Mouse (Mus musculus): ENCODE measurements at regions not wholly inside any gene's neighbourhood (a gene's known extent, or its start where the extent isn't known, plus 50 kb on each side); places are given as distances from the start of the nearest gene placed in this dataset.
A peak's percentile ranks its signal among the peaks of the same experiment; 100 is the strongest.

DNA sequence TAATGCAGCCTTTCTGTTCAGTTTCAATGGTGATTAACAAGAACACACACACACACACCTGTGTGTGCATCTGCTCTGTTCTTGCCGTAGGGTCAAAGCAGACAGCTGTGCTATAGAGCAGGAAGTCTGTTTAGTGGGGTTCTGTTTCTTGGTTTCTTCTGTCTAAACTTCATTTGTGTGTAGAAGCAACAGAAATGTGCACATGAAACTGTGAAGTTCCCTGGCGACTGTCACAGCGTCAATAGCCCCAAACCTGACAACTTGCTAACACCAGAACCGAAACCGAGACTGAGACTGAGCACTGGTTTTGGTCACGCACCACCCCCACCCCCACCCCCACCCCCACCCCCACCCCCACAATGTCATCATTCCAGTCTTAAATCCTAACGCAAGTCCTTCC lies 176.4 kb downstream of the Irs2 start:
- WGBS (ENCODE audit: missing documents) = 52% methylated on average over 6 of the region's 7 CpGs
- H3K4me3 ChIP-seq (ENCODE audit: inconsistent target) = no peak overlapping the region
- no peaks in the 10 kb centered on the region for H3K79me2 ChIP-seq (ENCODE audit: inconsistent target)
- H3K27ac ChIP-seq = peak overlapping the region; percentile 14; the same call in 1 of the 2 replicates
- H3K36me3 ChIP-seq (ENCODE audit: inconsistent target) = no peaks in the 10 kb centered on the region

DNA sequence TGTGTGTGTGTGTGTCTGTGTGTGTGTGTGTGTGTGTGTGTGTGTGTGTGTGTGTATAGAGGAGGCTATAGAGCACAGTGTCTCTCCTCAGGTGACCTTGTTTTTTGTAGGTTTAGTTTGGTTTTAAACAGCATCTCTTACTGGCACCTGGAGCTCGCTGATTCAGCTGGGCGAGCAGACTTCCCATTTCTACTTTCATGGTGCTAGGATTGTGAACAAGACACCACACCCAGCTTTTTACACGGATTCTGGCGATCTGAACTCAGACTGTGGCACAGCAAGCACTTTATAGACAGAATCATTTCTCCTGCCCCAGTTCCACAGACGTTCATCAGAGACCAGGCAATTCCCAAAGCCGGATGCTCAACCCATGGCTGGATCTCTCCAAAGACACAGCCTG lies 177.0 kb downstream of the Irs2 start:
- Histone ChIP-seq H3K36me3 (ENCODE audit: inconsistent target) (no peaks in the 10 kb centered on the region), H3K79me2 (ENCODE audit: inconsistent target) (no peaks in the 10 kb centered on the region), H3K4me3 (ENCODE audit: inconsistent target) (no peak overlapping the region), H3K27ac (peak overlapping the region; percentile 14; the same call in 1 of the 2 replicates)
- 49% methylated on average over 6 of the region's 6 CpGs for WGBS (ENCODE audit: missing documents)

DNA sequence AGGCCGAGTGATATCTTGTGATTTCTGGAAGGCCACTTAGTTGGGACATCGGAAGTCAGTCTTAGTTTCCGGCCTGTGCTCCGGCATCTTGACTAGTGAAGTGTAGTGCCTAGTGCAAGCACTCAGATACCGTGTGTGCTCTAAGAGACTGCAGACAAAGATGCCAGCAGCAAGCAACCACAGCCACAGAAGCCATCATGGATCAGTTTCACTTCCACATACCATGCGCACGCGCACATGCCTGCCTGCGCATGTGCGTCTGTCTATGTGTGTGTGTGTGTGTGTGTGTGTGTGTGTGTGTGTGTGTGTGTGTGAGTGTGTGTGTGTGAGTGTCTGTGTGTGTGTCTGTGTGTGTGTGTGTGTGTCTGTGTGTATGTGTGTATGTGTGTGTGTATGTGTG lies 177.4 kb downstream of the Irs2 start:
- 43% methylated on average over 10 of the region's 10 CpGs for WGBS (ENCODE audit: missing documents)
- no peak overlapping the region for H3K27ac ChIP-seq

DNA sequence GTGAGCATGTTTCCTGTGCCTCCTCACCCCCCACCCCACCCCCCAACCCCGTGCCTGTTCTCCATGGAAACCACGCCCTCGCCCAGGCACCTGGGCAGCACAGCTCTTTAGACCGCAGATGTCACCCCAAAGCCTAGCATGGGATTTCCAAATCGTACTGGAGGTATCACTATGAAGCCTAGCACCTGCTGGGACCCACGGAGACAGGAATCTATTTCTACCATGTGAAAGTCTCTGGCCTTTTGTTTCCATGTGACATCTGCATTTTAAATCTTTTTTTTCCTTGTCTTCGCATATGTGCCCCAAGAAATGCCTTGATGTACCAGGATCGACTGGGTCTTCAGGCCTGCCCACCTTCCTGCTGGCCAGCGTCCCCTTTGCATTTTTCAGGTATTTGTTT lies 179.7 kb downstream of the Irs2 start:
- Histone ChIP-seq H3K79me2 (ENCODE audit: inconsistent target) (no peaks in the 10 kb centered on the region), H3K27ac (no peak overlapping the region), H3K36me3 (ENCODE audit: inconsistent target) (no peaks in the 10 kb centered on the region), H3K4me3 (ENCODE audit: inconsistent target) (no peak overlapping the region)
- 60% methylated on average over 8 of the region's 9 CpGs for WGBS (ENCODE audit: missing documents)

More for the DNA sequence above, 177.4 kb downstream of the Irs2 start:
- Histone ChIP-seq H3K4me3 (ENCODE audit: inconsistent target) (no peak overlapping the region), H3K79me2 (ENCODE audit: inconsistent target) (no peaks in the 10 kb centered on the region), H3K36me3 (ENCODE audit: inconsistent target) (no peaks in the 10 kb centered on the region)

DNA sequence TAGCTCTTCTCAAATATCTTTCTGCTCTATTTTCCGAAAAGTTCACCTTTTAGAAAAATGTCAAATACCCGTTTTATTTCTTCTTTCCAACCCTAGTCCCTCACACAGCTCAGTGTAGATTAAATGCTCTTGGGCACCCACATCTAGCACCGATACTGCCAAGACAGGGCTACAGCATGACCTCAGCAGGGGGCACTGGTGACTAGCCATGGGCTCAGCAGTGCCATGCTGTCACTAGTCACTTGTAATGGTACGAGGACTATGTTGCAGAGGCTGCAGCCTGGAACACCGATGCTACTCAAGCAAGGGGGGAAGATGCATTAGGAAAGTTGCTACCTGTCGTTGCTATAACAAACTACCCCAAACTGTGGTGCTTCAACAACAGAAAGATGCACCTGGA lies 180.7 kb downstream of the Irs2 start:
- WGBS (ENCODE audit: missing documents) = 82% methylated on average over 6 of the region's 6 CpGs
- Histone ChIP-seq H3K36me3 (ENCODE audit: inconsistent target) (no peaks in the 10 kb centered on the region), H3K4me3 (ENCODE audit: inconsistent target) (no peak overlapping the region), H3K79me2 (ENCODE audit: inconsistent target) (no peaks in the 10 kb centered on the region), H3K27ac (no peak overlapping the region)

DNA sequence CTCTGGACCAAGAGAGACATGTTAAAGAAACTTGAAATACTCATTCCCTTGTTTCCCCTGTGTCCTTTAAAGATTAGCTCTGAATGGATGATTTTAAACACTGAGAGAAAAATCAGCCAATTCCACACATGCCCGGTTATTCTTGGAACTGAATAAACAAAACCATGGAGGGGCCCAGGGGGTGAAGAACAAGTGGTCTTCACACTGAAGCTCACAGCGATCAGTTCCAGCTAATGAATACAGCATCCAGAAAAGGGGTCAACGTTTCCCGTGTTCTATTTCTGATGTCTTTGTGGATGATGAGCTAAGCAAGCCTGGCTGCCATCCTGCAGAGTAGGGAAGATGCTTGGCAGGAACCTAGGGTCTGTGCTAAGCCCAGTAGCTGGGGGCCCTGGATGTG lies 182.3 kb downstream of the Irs2 start:
- WGBS (ENCODE audit: missing documents) = 87% methylated on average over 4 of the region's 4 CpGs
- Histone ChIP-seq H3K79me2 (ENCODE audit: inconsistent target) (no peaks in the 10 kb centered on the region), H3K27ac (no peak overlapping the region)

DNA sequence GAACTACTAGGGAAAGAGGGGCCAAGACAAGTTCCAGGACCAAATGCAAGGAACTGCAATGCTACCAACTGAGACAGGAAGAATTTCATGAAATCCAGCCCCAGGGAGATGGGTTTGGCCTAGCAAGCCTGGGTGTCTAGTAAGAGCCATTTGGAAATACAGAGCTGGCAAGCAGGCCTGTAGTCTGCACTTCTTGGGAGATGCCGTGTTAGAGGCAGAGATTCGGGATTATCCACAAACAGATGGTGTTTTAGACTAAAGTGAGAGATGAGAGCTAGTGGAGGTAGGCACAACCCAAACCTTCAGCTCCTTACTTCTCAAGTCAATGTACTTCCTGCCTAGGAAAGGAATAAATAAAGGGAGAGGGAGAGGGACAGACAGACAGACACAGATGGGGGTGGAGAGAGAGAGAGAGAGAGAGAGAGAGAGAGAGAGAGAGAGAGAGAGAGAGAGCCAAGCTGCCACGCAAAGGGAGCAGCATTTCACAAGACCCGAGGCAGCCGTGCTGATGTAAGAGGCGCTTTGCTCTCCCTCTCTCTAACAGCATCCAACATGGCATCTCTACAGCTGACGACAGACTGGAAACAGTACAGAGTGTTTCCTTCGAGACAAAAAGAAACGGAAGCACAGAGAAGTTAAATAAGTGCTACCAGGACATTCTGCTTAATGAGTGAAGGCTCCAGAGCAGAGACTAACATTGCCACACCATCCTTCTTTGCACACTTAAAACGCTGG lies 182.9 kb downstream of the Irs2 start:
- Histone ChIP-seq H3K4me3 (ENCODE audit: inconsistent target) (no peak overlapping the region), H3K79me2 (ENCODE audit: inconsistent target) (no peaks in the 10 kb centered on the region), H3K36me3 (ENCODE audit: inconsistent target) (no peaks in the 10 kb centered on the region), H3K27ac (no peak overlapping the region)
- WGBS (ENCODE audit: missing documents) = 79% methylated on average over 10 of the region's 10 CpGs

More for the DNA sequence above, 182.3 kb downstream of the Irs2 start:
- Histone ChIP-seq H3K36me3 (ENCODE audit: inconsistent target) (no peaks in the 10 kb centered on the region), H3K4me3 (ENCODE audit: inconsistent target) (no peak overlapping the region)

DNA sequence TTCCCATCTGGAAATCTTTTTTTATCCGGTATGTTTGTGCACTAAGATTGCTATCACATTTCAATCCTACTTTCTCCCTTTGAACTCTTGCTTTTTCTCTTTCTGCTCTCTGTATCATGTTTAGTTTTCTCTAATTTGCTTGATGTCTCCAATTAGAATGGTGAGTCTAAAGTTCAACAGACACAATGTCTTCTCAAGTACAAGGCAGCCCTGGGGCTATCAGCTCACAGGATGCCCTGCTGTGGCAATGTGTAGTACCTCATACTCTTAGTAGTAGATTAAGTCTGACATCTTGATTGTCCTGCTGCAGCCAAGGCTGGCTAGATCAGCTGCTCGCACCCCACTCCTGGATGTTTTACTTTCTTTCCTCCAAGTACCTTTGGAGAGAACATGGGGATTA lies 186.4 kb downstream of the Irs2 start:
- Histone ChIP-seq H3K4me3 (ENCODE audit: inconsistent target) (no peak overlapping the region), H3K36me3 (ENCODE audit: inconsistent target) (no peaks in the 10 kb centered on the region), H3K79me2 (ENCODE audit: inconsistent target) (no peaks in the 10 kb centered on the region), H3K27ac (no peak overlapping the region)
- WGBS (ENCODE audit: missing documents) = 84% methylated on average over 2 of the region's 2 CpGs

DNA sequence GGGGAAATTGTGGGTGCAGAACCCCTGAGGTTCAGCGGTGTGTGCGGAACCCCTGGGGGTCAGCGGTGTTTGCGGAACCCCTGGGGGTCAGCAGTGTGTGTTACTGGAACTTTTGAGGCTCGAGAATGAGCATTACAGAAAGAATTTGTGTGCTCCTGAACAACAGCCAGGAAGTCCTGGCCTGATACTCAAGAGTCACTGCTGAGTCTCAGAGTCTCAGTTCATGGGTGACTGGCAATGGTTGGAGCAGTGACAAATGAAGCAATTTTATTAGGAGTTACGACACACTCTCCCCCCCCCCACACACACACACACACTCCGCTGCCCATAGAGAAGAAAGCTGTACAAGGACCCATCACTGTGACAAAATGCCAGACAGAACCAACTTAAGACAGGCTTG lies 193.8 kb downstream of the Irs2 start:
- 66% methylated on average over 7 of the region's 7 CpGs for WGBS (ENCODE audit: missing documents)
- no peak overlapping the region for H3K4me3 ChIP-seq (ENCODE audit: inconsistent target)
- H3K27ac ChIP-seq = no peak overlapping the region
- H3K79me2 ChIP-seq (ENCODE audit: inconsistent target) = no peaks in the 10 kb centered on the region
- no peaks in the 10 kb centered on the region for H3K36me3 ChIP-seq (ENCODE audit: inconsistent target)

DNA sequence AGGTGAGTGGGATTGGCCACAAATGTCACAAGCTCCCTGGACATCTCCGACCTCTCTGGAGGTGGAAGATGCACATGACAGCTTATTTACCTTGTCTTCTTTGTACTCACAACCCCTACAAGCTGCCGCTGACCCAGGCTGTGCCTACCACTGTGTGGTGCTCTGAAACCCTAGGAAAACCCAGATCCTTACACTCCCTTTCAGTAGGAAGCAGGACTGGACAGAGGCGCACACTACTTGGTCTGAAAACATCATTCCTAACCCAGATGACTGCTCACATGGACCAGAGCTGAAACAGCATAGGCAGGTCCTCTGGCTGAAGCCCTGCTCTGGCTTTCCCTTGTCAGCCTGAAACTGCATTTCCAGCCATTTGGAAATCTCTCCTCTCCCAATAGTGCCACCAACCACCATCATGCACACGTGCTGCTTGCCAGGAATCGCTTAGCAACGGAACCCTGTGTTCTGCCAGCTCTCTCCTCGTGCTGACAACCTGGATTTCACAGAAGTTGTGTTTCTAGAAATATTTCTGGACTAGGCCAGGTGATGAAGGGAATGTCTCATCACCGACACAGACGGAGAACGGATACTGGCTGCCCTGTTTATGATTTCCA lies 196.1 kb downstream of the Irs2 start:
- no peak overlapping the region for H3K4me3 ChIP-seq (ENCODE audit: inconsistent target)

DNA sequence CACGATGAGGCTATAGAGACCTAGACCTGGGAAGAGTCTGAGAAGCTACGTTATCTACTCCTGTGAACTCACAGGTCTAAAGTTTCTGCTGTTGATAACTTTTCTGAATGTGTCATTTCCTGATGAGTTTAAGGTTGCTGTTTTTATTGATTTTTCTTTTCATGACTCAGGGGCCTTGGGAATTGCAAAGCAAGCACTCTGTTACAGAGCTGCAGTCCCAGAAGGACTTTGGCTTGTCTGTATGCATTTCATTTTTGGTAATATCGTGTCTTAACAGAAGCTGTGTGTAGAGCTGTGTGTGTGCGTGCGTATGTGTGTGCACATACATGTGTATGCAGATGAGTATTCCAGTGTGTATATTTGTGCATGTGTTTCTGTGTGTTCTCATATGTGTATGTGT lies 201.2 kb downstream of the Irs2 start:
- no peak overlapping the region for H3K4me3 ChIP-seq (ENCODE audit: inconsistent target)
- 93% methylated on average over 5 of the region's 5 CpGs for WGBS (ENCODE audit: missing documents)

More for the DNA sequence above, 196.1 kb downstream of the Irs2 start:
- H3K79me2 ChIP-seq (ENCODE audit: inconsistent target) = no peaks in the 10 kb centered on the region
- no peak overlapping the region for H3K27ac ChIP-seq
- 98% methylated on average over 10 of the region's 10 CpGs for WGBS (ENCODE audit: missing documents)
- H3K36me3 ChIP-seq (ENCODE audit: inconsistent target) = no peaks in the 10 kb centered on the region

DNA sequence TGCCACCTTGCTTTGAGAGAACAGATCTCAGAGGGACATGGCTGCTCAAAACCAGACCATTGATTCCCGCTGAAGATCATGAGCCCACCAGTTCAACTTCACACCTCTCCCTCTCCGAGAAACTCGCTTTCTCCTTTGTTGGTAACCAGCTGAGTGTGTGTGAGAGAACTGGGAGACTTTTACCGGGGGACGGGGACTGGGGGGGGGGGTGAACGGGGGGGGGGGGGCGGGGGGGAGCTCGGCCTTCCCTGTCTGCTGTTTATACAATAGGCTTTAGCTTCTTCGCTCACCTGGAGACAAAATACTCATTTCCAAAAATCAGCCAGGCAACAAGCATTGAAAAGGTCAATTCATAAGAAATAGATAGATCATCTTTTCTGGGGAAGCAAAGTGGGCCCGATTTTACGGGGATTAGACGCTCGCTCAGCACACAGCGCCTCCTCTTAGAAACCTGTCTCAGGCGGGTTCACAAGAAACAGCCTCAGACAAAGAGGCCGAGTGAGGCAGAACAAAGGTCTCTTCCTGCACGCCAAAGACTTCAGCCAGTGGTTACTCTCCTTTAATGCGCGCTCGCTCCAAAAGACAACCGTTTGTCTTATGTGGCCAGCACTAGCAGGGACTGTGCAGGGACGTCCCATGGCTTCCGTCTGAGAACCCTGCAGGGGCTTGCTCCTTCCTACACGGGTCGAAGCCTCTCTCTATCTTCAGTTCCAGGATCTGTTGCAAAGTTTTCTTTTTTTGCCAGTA lies 202.7 kb downstream of the Irs2 start:
- Histone ChIP-seq H3K27ac (no peak overlapping the region), H3K4me3 (ENCODE audit: inconsistent target) (no peak overlapping the region), H3K36me3 (ENCODE audit: inconsistent target) (no peaks in the 10 kb centered on the region), H3K79me2 (ENCODE audit: inconsistent target) (no peaks in the 10 kb centered on the region)
- 41% methylated on average over 22 of the region's 25 CpGs for WGBS (ENCODE audit: missing documents)

More for the DNA sequence above, 201.2 kb downstream of the Irs2 start:
- H3K27ac ChIP-seq = no peak overlapping the region
- H3K79me2 ChIP-seq (ENCODE audit: inconsistent target) = no peaks in the 10 kb centered on the region
- no peaks in the 10 kb centered on the region for H3K36me3 ChIP-seq (ENCODE audit: inconsistent target)

DNA sequence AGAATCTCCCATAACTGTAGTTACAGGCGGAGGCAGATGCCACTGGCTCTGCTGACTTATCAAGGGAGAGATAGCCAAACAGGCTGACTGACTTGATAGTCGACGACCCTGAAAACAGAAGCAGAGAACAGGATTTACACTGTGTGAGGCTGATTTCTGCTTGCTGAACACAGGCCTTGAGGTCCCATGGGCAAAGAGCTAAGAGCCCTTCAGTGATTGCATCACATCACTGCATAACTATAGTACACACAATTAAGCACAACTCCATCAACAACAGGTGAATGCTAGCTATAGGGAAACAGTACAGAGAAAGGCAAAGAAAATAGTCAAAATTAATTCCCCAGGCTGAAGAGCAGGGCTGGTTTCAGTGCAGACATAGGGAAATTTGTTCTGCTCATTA lies 203.3 kb downstream of the Irs2 start:
- no peaks in the 10 kb centered on the region for H3K36me3 ChIP-seq (ENCODE audit: inconsistent target)
- 89% methylated on average over 3 of the region's 3 CpGs for WGBS (ENCODE audit: missing documents)
- no peaks in the 10 kb centered on the region for H3K79me2 ChIP-seq (ENCODE audit: inconsistent target)
- H3K4me3 ChIP-seq (ENCODE audit: inconsistent target) = no peak overlapping the region
- H3K27ac ChIP-seq = no peak overlapping the region

DNA sequence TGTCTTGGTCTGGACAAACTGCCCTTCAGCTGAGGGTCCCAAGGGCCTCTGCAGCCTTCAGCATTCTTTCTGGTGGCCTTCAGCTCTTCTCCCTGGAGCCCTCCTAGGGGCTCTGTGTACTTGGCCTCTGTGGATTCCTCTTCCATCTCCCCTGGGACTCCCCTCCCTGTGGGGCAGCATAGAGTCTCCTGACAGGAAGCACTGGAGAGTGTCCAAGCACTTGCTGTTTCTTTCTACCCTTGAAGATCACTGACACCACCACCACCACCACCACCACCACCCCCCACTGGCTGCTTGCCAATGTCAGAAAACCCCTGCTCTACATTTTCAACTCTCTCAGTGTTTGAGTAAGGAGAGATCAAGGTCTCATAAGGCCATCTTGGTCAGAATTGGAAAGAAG lies 206.3 kb downstream of the Irs2 start:
- no peaks in the 10 kb centered on the region for H3K79me2 ChIP-seq (ENCODE audit: inconsistent target)

DNA sequence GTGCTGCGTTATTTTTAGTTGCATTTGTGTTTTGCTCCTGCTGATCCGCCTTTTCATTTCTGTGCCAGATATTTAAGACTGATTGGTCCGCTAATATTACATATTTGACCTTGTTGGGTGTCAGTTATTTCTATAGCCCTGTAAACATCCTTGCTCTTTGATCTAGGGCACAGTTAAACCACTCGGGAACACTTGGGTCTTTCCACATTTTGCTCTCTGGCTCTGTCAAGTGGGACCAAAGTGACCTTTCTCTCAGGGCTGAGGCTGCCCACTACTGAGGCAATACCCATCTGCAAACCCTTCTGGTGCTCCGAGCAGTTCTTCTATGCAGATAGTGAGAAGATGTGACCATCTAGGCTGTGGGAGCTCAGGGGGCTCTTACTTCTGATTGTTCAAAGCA lies 206.7 kb downstream of the Irs2 start:
- no peak overlapping the region for H3K4me3 ChIP-seq (ENCODE audit: inconsistent target)
- no peaks in the 10 kb centered on the region for H3K36me3 ChIP-seq (ENCODE audit: inconsistent target)
- no peaks in the 10 kb centered on the region for H3K79me2 ChIP-seq (ENCODE audit: inconsistent target)
- no peak overlapping the region for H3K27ac ChIP-seq
- WGBS (ENCODE audit: missing documents) = 91% methylated on average over 5 of the region's 5 CpGs

More for the DNA sequence above, 206.3 kb downstream of the Irs2 start:
- Histone ChIP-seq H3K27ac (no peak overlapping the region), H3K4me3 (ENCODE audit: inconsistent target) (no peak overlapping the region), H3K36me3 (ENCODE audit: inconsistent target) (no peaks in the 10 kb centered on the region)

Data from macrophage (primary cell).